Mouse (Mus musculus): ENCODE measurements around the gene Cd55b.

- TF ChIP-seq CTCF (IDR thresholded peaks at IDR 0.05): no peak
- no peak for TF ChIP-seq POLR2A (IDR thresholded peaks at IDR 0.05; ENCODE audit: insufficient read depth, low read depth, low read length)
Measured at GRCm38 (mm10) chr1:130371291-130371690, 51.5 kb downstream of the Cd55b start.

Measured in heart, adult 2 months (tissue).